Mouse (Mus musculus) brown adipose tissue, adult 24 weeks (tissue): ENCODE measurements around the gene Josd1. TPM values are rescaled to one million over a fixed set of nuclear protein-coding genes. Genes with fewer than 3 reads are reported as not detected.

Source experiments
- H3K27ac ChIP-seq: fragments of 200-500 bp; replicated peaks from 2 replicates; pipeline ENCODE4 v1.5.1; 2012; ENCODE audit warnings: low read depth, mild to moderate bottlenecking, low read length
- H3K4me1 ChIP-seq: fragments of 200-500 bp; 2 replicates; pipeline ENCODE4 v1.6.1; 2012; ENCODE audit warnings: low read length, mixed read lengths; ENCODE audit not compliant: control insufficient read depth, insufficient read depth, insufficient read length
- H3K4me3 ChIP-seq: fragments of 200-500 bp; 2 replicates; pipeline ENCODE4 v1.5.1; 2012; ENCODE audit warnings: low read depth, mild to moderate bottlenecking, low read length, moderate library complexity; ENCODE audit not compliant: insufficient read depth
- polyA plus RNA-seq: library from polyadenylated mRNA; stranded (reverse); fragments of >200 nt; gene quantifications from 2 replicates; pipeline ENCODE4 v1.2.4, GENCODE M21; 2012; ENCODE audit not compliant: missing spikeins, insufficient read depth, insufficient read length

Gene Josd1
- polyA plus RNA-seq, 1 experiment, result 29.5 TPM

DNA sequence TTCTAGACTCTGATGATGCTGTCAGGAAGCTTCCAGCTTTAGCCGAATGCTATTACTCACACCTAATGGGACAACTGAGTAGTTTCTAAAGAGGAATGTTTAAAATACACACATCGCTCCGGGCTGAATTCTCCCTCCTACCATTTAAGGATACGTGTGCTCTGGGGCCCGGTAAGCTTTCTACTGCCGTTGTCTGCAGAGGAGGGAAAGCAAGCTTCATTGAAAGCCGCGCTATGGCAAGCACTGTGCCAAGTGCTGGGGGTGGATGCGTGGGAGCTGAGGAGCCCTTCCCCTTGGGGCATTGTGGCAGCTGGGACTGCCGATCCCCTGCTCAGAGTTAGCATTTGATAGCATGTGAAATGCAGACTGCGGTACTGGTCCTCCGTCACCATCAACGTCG is 31.3 kb downstream of the Josd1 start:
- Histone ChIP-seq H3K4me1 (no peaks in the 10 kb centered on the region), H3K4me3 (no peak overlapping the region), H3K27ac (no peak overlapping the region)

DNA sequence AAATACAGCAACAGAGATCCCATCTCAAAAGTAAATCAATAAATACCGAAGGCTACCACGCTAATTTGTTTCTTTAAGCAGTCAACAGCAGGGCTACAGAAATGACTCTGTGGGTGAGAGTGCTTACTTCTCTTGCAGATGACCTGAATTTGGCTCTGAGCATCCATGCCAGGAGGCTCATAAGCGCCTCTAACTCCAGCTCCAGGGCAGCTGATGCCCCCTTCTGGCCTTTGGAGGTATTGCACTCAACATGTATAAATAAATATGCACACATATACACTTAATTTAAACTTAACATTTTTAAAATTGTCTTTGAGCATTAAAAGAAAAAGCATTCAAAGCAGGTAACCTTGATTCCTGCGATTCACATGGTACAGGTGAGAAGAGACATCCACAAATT is 36.2 kb downstream of the Josd1 start:
- Histone ChIP-seq H3K27ac (no peak overlapping the region), H3K4me1 (no peaks in the 10 kb centered on the region), H3K4me3 (no peak overlapping the region)

DNA sequence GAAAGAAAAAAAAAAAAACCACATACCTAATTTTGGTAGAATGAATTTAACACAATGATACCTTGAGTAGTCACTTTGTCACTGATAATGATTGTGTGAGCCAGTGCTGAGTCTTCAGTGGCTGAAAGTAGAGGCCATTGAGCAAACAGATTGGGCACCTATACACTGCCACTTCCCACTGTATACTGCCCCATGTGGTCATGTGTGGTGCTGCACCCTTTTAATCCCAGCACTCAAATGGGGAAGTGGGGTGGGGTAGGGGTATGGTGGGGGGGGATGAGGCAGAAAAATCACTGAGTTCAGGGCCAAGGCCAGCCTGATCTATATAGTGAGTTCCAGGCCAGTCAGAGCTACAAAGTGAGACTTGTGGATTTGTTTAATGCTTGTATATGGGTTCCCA is 37.1 kb downstream of the Josd1 start:
- H3K4me3 ChIP-seq, result no peak overlapping the region
- H3K27ac ChIP-seq, result no peak overlapping the region
- H3K4me1 ChIP-seq, result no peaks in the 10 kb centered on the region

DNA sequence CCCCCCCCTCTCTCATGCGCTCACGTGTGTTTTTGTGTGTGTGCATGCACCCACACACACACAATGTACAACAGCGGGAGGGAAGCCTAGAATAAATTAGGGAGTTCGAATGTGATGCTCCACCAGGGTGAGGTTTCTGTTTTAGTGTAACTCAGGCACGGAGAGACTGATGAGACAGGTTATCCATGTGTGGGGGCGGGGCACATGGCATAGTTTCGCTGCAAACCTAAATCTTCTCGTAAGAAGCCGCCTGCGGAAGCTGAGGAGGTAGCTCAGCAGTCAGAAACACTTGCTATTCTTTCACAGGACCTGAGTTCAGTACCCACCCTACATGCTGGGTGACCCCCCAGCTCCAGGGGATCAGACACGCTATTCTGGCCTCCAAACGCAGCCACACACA is 39.6 kb downstream of the Josd1 start:
- H3K4me1 ChIP-seq, result no peaks in the 10 kb centered on the region
- no peak overlapping the region for H3K27ac ChIP-seq
- no peak overlapping the region for H3K4me3 ChIP-seq

DNA sequence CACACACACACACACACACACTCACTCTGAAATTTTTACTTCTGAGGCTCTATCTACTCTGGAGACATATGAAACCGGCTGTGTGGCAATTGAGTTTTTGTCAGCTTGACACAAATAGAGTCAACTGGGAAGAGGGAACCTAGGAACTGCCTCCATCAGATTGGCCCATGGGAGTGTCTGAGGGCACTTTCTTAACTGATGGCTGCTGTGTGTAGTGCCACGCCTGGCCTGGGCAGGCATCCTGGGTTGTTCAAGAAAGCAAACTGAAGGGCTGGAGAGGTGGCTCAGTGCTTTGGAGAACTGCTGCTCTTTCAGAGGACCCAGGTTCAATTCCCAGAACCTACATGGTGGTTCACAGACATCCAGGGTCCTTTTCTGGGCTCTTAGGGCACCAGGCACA is 42.2 kb downstream of the Josd1 start:
- H3K4me3 ChIP-seq, result no peak overlapping the region
- H3K4me1 ChIP-seq, result no peaks in the 10 kb centered on the region

DNA sequence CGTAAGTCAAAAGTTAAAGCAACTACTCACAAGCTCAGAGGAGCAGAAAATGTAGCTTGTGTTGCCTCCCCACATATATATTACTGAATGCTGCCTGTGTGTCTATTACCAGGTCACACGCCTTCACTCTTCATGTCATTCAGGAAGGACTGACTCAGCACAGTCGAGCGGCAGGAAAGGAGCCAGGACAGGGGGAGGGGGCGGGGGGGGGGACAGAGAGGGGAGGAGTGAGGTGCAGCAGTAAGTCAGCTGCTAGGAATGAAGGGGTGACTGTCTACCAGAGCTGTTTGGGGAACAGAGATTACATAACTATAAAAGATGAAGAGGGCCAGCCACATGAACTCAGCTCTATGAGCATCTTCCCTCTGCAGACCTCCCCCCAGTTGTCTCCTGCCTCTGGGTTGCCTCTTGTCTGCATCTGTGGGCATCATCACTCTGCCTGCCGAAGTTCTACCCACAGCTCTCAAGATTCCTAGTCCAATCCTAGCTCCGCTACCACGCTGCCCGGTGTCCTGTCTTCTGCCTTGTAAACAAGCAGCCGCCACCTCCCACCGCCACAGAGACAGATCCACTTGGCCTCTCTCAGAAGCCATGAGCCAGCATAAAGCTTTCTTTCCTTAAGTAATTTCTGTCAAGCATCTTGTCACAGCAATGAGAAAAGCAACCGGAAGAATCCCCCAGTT is 46.4 kb downstream of the Josd1 start:
- H3K4me3 ChIP-seq, result no peak overlapping the region
- H3K27ac ChIP-seq, result no peak overlapping the region
- no peaks in the 10 kb centered on the region for H3K4me1 ChIP-seq

More for the DNA sequence above, 42.2 kb downstream of the Josd1 start:
- no peak overlapping the region for H3K27ac ChIP-seq

DNA sequence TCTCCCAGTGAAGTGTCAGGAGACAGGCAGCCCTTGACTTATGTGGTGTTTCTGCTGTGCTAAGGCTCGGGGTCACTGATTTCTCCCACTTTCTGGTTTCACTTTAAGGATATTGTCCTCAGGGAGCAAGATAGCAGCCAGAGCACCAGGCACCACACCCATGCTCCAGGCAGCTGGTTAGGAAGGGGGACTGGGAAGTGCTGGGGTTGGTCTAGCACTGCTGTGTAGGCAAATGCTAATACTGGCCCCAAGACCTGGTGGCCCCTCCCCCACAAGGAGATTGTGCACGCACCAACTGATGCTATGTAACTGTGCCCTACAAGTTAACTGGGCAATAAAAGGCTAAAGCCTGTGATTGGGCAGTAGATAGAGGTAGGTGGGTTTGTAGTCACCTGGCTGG is 57.2 kb downstream of the Josd1 start:
- no peak overlapping the region for H3K27ac ChIP-seq
- no peak overlapping the region for H3K4me3 ChIP-seq
- H3K4me1 ChIP-seq, result no peaks in the 10 kb centered on the region

Other genes starting within 250 kb of the Josd1 start
- gene Csnk1e, start 232.4 kb downstream of the Josd1 start, polyA plus RNA-seq, result 17.4 and 24.8 TPM in 2 replicates
- gene Kcnj4, start 182.7 kb downstream of the Josd1 start, polyA plus RNA-seq, result not detected in 2 replicates
- gene Kdelr3, start 171.5 kb downstream of the Josd1 start, polyA plus RNA-seq, result 2.2 and 3.0 TPM in 2 replicates
- 49.6 and 73.8 TPM in 2 replicates for gene Ddx17, start 141.2 kb downstream of the Josd1 start, polyA plus RNA-seq
- not detected in 2 replicates for gene Dmc1, start 82.8 kb downstream of the Josd1 start, polyA plus RNA-seq
- 0.32 and 0.58 TPM in 2 replicates for gene Fam227a, start 29.0 kb downstream of the Josd1 start, polyA plus RNA-seq
- gene Cby1, start 28.7 kb downstream of the Josd1 start, polyA plus RNA-seq, result 13.9 and 16.3 TPM in 2 replicates
- 185 and 193 TPM in 2 replicates for gene Tomm22, start 17.1 kb downstream of the Josd1 start, polyA plus RNA-seq
- gene Gtpbp1, start 2.9 kb upstream of the Josd1 start, polyA plus RNA-seq, result 15.3 and 15.4 TPM in 2 replicates
- gene Sun2, start 54.6 kb upstream of the Josd1 start, polyA plus RNA-seq, result 49.2 and 105 TPM in 2 replicates
- 10.6 and 13.5 TPM in 2 replicates for gene Dnal4, start 89.9 kb upstream of the Josd1 start, polyA plus RNA-seq
- gene Nptxr, start 116.8 kb upstream of the Josd1 start, polyA plus RNA-seq, result 0.71 and 0.83 TPM in 2 replicates
- gene Npcd, start 146.3 kb upstream of the Josd1 start, polyA plus RNA-seq, result not detected in 2 replicates
- 3.9 and 7.3 TPM in 2 replicates for gene Cbx6, start 146.8 kb upstream of the Josd1 start, polyA plus RNA-seq
- 5.3 and 7.4 TPM in 2 replicates for gene Apobec3, start 203.7 kb upstream of the Josd1 start, polyA plus RNA-seq